Mouse (Mus musculus): ENCODE measurements around the gene Tirap.

DNA sequence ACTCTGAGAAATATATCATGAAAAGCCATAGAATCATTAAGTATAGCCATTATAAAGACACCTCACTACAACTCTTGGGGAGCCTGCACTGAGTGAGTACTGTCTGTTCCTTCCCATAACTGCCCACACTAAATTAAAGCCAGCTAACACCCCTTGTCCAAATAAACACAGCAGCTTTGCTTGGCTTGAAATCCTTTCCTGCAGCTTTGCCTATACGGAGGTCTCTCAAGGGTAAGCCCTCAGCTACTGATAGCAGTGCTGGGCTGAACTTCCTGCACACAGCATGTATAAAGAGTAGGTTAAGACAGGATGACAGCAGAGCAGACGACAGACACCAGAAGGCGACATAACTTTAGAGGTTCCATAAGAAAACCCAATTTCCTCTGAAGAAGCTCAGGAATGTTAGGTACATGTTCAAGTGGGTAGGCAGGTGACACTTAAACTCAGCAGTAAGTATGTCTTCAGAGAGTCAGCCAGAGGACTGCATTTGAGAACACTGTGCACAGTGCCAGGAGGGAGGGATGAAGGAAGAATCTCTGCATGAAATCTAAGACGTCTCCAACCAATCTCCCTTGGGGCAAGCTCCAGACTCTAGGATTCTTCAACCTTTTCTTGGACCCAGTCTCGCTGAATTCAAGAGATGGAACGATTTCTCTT, 39.0 kb upstream of the Tirap start:
- TF ChIP-seq CTCF (IDR thresholded peaks at IDR 0.05; ENCODE audit: borderline replicate concordance, control insufficient read depth, extremely low read depth, insufficient read depth, low read length, poor library complexity) (no peak), POLR2A (IDR thresholded peaks at IDR 0.05; ENCODE audit: control insufficient read depth, extremely low read depth, insufficient read depth, low read length, poor library complexity) (no peak)

Measured in thymus, adult 2 months (tissue).